Mouse (Mus musculus): Measurements from ENCODE around the gene Tmem210.
"Not testable (repeated sequence)": the region's sequence is repeated elsewhere in the genome, so short reads cannot be mapped to it uniquely, and the experiment has no call there.

Tmem210 gene

DNA sequence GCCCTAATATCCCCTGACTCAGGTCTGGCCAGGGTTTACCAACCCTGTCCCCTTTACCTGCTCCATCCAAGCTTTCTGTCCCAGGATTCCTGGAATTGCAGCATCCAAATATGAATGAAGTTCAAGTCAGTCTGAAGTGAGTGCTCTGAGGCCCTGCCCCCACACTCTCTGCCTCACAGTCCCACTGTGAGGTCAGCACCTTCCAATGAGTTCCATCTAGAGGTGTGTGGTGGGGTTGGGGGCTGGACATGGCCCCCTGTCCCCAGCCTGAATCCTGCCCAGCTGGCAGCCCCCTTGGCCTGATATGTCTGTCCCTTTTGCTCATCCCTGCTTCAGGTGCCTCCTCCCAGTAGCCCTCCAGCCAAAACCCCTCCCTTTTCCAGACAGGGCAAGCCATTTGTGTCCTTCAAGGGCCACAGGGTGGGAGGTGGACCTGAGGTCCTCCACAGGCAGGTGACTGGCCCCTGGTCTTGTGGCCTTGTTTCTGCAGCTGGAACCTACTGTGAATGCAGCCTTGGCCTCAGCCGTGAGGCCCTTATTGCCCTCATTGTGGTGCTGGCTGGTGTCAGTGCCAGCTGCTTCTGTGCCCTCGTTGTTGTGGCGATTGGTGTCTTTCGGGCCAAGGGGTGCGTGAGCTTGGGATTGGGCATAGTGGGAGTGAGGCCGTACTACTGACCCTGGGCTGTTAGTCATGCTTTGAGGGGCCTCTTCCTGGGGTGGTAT is at the start of gene Tmem210:
Gene Tmem210, plus strand, starts transcription at position 219 of the 723 bp plus-strand sequence.
- DNase-seq (ENCODE audit: low read depth, low spot score), result no peak

DNA sequence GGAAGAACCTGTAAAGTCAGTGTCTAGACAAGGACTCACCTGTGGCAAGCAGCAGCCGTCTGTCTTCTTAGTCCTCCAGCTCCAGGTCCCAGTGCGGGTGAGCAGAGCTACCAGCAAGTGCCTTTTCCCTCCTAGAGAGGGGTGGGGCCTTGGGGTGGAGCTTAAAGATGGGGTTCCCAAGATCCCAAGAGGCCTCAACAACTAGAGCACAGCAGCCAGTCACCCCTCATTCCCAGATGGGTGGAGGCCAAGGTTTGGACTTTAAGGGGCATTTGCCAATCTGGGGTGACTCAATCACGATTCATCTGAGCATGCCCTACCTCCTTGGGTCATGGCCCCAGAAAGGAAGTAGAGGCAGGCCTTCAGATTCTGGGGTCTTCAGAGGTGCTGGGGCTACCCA is 48.2 kb upstream of the Tmem210 start:
- no peak for DNase-seq (ENCODE audit: low read depth, low spot score)

DNA sequence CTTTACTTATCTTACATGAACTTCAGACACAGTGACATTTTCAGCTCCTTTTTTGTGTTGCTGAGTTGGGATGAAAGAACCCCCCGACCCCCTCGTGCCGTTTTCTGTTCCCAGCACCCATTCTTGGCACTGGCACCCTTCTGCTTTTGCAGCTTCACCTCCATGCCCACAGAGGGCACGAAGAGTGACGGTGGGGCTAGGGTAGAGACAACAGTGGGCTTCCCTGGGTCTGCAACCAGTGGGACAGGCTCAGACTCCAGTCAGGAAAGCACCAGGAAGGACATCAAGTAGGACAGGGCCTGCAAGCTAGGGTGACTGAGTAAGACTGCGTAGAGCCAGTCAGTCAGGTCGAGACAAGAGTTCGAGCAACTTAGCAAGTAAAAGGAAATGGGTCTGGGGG is 47.6 kb upstream of the Tmem210 start:
- DNase-seq (ENCODE audit: low read depth, low spot score), result no peak

DNA sequence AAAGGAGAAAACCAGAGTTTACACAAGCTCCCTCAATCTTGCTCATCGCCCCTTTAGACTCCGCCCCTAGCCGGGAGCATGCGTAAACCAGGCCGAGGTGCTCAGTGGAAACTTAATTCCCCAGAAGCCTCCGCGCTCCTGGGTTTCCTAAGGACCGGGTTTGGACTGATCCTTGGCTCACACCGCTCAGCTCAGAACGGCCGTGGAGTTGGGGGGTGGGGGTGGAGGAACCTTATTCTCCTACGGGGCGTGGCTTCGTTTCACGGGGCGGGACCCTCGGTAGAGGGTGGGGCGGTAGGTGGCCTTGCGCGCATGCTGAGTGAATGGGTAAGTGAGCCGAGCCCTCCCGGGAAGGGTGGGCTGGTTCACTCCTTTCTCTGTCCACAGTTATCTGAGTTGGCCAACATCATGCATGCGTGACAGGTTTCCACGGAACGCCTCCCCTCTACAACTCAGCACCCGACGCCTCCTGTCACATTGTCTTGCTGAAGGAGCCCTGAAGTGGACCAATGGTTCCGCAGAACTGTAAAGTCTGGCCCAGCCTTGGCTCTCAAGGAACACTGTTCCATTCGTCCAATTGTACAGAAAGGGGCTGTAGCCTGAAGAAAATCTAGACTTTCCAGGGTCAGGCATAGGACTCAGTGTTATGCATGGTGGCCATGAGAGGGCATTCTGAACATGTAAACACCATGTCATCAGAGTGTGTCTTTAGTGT is 47.1 kb upstream of the Tmem210 start:
- DNase-seq (ENCODE audit: low read depth, low spot score), result peak; percentile 75

DNA sequence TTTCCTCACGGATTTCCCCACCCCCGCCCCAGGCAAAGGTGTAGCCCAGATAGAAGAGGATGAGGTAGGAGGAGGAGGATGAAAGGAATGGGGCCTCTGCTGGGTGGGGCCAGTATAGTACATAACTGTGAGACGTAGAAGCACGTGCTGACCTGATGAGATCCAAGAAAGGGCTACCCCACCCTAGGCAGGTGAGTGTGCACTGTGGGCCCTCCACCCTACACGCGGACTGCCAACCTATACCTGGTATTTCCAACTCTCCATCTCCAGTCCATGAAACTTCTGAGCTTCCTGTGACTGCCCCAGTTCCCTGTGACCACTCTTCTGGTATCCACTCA is 46.5 kb upstream of the Tmem210 start:
- DNase-seq (ENCODE audit: low read depth, low spot score), result no peak

DNA sequence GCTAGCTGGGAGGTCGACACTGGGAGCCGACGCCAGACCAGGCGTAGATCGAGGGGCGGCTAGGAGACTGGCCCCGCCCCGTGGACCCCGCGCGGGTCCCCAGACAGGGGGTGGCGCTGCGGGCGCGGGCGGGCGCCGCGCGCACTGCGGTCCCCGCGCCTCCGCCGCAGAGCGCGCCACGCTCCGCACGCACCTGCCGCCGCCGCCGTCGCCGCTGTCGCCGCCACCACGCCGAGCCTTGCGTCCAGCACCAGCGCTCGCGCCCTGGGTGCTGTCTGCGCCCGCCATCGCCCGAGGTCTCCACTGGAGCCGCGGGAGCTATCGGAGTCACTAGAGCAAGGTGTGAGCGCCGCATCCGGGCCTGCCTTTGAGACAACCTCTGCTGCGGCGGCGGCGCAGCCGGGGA is 45.8 kb upstream of the Tmem210 start, which contains the start of the genes Rnf208 and Cysrt1:
Gene Rnf208, plus strand, starts transcription at position 155 of the 406 bp plus-strand sequence.
Gene Cysrt1, minus strand, starts transcription at position 352 of the 406 bp plus-strand sequence.
- no peak for DNase-seq (ENCODE audit: low read depth, low spot score)

DNA sequence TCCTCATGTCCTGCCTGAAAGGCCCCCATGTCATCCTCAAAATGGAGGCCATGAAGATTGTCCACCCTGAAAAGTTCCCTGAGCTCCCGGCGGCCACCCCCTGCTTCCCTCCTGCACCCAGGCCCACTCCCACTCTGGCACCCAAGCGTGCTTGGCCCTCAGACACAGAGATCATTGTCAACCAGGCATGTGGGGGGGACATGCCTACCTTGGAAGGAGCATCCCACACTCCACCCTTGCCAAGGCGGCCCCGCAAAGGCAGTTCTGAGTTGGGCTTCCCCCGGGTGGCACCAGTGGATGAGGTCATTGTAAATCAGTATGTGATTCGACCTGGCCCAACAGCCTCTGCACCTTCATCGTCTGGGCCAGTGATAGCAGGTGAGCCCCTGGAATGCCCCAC is 44.6 kb upstream of the Tmem210 start:
- no peak for DNase-seq (ENCODE audit: low read depth, low spot score)

DNA sequence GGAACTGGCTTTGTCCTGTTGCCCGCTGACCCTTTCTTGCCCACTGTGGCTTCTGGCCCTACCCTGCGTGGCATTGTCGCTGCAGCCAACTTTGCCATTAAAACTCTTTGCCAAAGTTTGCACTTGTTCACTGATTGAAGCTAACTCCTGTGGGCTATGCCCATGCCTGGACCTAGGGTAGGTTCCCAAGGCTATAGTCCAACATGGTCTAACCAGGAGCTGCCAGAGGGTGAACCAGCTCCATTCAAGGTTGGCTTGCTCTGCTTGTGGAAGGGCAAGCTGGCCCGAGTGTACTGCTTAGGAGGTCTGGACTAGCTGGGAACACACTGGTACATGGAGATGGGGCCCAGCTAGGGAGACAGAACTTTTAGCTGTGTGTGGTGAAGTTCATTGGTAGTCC is 43.8 kb upstream of the Tmem210 start:
- DNase-seq (ENCODE audit: low read depth, low spot score), result no peak

DNA sequence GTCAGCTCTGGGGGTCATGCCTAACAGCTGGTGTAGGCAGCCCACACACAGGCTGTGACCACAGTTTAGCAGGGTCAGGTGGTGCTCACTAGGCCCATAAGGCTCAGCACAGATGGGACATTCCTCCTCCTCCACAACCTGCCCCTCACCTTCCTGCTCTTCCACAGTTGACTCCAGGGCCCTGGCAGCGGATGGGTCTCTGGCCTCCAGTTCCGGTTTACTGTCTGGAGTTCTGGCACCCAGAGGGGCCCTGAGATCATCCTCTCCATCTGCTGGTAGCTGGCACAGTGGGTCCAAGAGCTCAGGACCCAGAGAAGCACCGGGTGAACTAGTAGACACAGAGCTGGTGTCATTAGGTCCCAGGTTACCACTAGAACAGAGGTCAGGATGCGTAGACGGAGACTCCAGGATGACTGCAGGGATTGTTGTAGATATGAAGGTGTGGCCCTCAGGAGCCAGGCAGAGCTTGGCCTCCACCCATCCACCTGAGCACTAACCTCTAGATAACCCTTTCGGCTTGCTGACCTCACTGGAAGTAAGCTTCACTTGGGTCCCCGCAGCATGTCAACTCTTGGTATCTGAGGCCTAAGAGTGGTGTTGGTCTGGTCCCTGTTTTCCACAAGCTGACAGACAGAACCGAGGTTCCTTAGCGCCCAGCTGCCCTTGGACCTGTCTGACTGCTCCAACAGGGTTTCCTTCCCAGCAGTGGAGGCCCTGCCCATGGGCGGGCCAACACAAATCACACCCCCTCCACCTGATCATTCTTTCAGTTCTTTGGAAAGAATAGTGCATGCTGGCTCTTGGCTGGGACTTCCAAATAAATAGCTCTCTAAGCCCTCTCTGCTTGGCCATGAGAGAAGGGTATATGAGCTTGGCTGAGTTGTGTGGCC is 41.5 kb upstream of the Tmem210 start, which contains the start of gene AL732309.1:
Gene AL732309.1, minus strand, starts transcription at position 681 of the 890 bp plus-strand sequence.
- DNase-seq (ENCODE audit: low read depth, low spot score), result no peak

DNA sequence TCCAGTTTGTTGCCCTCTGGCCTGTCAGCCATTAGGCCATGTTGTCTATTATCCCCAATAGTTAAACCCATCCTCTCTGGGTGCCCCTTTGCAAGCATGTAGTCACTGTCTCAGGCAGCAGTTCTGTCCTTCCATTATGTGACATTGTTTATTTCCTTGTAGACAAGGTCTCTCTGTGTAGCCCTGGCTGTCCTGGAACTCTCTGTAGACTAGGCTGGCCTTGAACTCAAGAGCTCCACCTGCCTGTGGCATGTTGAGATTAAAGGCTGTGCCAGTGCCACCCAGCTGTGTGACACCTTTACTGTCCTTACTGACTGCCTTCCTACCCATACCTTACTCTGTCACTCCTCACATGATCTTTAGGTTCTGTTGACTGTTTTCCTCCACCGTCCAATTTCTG is 35.6 kb upstream of the Tmem210 start:
- no peak for DNase-seq (ENCODE audit: low read depth, low spot score)

DNA sequence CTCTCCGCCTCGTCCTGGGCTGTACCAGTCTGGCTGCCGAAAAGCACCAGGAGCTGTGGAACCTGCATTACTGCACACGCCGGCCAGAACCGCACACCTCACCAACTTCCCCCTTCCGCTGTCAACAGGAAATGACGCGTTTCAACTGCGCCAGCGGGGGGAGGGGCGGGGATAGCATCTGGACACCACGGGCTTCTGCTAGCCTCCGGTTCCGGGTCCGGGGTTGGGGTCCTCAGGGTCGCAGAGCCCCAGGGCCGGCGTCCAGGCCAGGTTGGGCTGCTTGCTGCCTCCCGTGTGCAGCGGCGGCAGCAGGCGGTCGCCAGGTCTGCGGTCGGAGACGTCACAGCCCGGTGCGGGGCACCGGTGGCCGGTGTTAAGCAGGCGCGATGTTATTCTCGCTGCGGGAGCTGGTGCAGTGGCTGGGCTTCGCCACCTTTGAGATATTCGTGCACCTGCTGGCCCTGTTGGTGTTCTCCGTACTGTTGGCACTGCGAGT is 32.6 kb upstream of the Tmem210 start, which contains the start of gene Tmem203:
Gene Tmem203, plus strand, starts transcription at position 156 of the 496 bp plus-strand sequence.
- peak; percentile 92 for DNase-seq (ENCODE audit: low read depth, low spot score)

DNA sequence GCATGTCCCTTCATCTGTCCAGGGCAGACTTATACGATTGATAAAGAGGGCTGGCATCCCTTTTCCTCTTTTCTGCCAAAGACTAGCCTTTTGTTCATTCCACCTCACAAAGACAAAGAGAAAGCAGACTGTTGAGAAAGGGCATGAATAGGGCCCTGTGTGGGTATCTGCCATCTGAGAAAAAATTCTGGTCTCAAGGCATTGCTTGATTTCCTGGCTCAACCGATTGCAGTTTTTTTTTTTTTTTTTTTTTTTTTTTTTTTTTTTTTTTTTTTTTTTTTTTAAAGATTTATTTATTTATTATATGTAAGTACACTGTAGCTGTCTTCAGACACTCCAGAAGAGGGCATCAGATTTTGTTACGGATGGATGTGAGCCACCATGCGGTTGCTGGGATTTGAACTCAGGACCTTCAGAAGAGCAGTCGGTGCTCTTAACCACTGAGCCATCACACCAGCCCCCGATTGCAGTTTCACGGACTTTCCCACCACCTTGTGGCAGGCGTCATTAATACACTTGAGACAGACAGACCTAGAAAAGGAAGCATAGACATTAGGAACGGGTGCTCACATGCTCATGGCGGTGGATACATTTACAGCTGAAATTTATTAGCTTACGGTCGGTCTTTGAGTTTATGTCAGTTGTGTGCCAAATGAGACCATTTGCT is 31.4 kb upstream of the Tmem210 start:
- peak; percentile 39 for DNase-seq (ENCODE audit: low read depth, low spot score)

DNA sequence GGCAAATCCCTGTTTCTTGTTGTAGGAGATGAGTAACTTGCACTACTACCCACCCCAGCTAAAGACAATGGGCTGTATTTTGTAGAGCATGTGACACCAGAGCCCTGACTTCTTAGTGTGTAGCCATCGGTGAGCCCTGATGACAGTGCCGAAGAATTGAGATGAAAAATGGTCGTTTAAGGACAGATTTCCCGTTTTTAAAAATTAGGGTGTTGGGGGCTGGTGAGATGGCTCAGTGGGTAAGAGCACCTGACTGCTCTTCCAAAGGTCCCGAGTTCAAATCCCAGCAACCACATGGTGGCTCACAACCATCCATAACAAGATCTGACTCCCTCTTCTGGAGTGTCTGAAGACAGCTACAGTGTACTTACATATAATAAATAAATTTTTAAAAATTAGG is 30.7 kb upstream of the Tmem210 start:
- not testable (repeated sequence) for DNase-seq (ENCODE audit: low read depth, low spot score)

DNA sequence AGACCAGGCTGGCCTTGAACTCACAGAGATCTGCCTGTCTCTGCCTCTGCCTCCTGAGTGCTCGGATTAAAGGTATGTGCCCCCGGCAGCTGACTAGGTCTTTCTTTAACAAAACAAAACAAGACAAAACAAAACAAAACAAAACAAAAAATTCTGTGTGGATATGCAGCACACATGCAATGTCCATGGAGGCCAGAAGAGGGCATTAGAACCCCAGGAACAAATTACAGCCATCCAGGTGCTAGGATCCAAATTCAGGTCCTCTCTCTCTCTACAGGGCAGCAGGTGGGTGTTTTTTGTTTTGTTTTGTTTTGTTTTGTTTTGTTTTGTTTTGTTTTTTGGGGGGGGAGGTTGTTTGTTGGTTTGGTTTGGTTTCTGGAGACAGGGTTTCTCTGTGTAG is 29.1 kb upstream of the Tmem210 start:
- no peak for DNase-seq (ENCODE audit: low read depth, low spot score)

DNA sequence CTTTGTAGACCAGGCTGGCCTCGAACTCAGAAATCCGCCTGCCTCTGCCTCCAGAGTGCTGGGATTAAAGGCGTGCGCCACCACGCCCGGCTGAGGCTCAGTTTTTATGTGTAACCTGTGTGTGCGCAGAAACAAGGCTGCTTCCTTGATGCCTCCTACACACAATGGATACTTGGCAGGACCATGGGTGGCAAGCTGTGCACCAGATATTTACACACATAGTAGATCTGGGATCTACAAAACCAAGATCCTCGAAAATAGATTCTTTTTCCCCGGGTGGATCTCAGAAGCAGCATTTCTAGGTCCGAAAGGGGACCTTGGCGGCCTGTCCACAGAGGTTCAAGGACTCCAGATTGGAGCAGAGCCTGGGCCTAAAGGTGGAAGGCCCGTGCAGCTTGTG is 26.1 kb upstream of the Tmem210 start:
- DNase-seq (ENCODE audit: low read depth, low spot score), result no peak

DNA sequence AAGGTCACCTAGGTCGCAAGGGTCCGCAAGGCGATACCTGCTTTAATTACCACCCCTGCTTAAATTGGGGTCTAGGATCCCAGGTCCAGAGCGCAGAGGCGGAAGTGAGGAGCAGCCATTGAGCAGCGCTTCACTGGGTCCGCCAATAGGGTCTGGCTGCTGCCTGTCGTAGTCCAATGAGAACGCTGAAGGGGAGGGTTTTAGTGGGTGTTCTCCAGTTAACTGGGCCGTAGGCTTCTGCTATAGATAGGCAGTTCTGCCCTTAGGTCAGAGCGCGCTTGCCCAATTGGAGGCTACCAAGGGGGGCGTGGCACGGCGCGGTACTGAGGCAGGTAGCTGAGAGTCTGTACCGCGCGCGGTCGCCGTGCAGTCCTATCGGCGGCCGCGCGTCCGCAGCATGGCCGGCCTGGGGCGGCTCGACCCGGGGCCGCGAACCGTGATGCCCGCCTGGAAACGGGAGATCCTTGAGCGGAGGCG is 25.6 kb upstream of the Tmem210 start, which contains the start of gene Tprn:
Gene Tprn, plus strand, starts transcription at position 328 of the 477 bp plus-strand sequence.
- peak; percentile 96 for DNase-seq (ENCODE audit: low read depth, low spot score)

DNA sequence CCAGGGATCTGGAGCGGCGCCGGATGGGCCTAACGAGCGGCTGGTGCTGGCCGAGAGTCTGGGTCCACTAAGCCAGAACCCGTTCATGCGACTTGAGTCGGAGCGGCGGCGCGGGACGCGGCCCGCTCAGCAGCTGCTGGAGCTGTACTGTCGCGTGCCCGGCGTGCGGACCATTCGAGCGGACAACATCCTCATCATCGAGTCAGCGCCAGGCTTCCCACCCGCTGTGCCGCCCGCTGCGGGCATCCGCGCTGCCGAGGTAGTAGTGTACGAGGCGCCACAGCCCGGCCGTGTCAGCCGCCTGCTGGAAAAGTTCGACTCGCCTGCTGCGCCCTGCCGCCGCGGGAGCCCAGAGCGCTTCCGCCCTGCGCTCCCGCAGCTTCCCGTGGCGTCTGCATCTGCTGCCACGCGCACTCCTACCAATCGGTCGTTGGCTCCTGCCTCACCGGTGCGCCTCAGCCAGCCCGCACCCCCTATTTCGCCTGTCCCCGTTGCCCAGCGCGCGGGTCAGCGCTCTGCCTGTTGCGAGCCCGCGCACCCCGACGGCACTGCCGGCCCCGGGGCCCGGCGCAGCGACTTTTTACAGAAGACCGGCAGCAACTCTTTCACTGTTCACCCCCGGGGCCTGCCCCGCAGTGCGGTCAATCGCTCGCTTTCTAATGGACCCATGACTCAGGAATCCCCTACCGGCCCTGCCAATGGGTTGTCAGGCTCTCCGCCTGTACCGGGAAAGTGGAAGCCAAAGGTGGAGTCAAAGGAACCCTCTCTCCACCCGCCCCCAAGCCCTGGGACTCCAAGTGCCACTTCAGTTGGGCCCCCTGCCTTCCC is 24.9 kb upstream of the Tmem210 start:
- DNase-seq (ENCODE audit: low read depth, low spot score), result peak; percentile 24

DNA sequence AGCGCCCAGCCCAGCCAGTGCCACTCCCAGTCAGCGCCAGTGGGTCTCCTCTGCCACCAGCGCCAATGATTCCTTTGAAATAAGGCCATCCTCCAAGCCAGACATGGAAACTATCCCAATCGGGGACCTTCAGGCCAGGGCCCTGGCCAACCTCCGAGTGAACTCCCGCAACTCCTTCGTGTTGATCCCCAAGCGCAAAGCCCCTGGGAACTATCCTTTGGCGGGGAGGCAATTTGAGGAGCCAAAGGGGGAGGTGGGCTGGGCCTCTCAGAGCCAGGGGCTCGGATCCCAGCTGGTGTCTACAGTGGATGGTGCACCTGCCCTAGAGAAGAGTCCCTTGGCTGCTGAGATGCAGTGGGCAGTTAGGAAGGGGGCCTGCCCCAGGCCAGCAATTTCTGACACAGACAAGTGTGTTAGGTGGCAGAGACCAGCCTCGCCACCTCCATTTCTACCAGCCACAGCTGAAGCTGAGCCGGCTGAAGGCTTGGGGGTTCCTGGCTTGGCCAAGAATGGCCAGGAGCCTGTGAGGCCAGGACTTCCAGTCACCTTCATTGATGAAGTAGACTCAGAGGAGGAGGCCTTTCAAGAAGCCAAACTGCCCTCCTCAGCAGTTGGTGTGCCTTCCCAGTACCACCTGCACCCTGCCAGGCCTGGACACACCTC is 24.2 kb upstream of the Tmem210 start:
- DNase-seq (ENCODE audit: low read depth, low spot score), result no peak

DNA sequence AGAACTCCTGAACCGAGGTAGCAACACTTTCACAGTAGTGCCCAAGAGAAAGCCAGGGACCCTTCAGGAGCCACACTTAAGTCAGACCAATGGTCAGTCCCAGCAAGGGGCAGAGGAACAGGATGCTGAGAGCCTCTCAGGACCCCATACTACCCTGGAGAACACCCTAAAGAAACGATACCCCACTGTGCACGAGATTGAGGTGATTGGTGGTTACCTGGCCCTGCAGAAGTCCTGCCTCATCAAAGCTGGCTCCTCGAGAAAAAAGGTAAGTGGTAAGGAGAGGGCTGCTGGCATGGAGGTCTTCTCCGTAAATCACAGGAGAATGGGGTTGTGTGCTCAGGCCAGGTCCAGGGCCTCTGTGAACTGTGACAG is 23.7 kb upstream of the Tmem210 start:
- DNase-seq (ENCODE audit: low read depth, low spot score), result no peak

DNA sequence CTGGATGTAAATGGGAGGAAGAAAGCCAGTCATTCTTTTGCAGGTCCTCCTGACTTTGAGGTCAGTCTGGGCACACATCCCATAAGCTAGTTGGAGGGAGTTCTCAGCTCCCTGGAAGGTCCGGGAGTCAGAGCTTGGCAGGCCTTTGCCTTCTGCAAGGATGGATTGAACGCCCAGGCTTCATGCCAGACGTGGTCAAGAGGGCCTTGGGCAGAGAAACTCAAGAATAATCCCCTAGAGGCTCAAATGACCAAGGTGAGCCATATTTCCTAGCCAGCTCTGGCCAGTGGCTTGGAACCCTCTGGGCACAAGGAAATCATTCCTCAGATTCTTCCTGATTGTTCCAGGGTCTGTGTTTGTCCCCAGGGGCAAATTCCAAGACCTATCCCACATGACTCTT is 23.1 kb upstream of the Tmem210 start:
- no peak for DNase-seq (ENCODE audit: low read depth, low spot score)
